Comparison of ENCODE assay signal across 9 mouse cellular contexts in genomic region chr5:122402772-122403171, GRCm38 (mm10). TPM values are rescaled to one million over a fixed set of nuclear protein-coding genes. Genes with fewer than 3 reads are reported as not detected.
A peak's percentile ranks its signal among the peaks of the same experiment; 100 is the strongest.
DNase-seq lines count a peak whose midpoint lies in the region; ATAC-seq and TF ChIP-seq lines count a peak whose summit lies in the region.
"Had no signal": no experiment of that assay in that cellular context is flagged by ENCODE, and none has a peak within 500 bp of the region (broad histone marks: within the 10 kb centered on the region; RNA-seq: fewer than 3 reads in every experiment).

No protein-coding gene starts in this region.

- peaks cover 61% of the 10 kb centered on the region for H3K36me3 ChIP-seq in kidney, embryonic 16.5 days (ENCODE audit: insufficient read depth, low read length)
- H3K36me3 ChIP-seq in thymus, adult 2 months (ENCODE audit: control insufficient read depth, insufficient read depth, low read length): peaks cover 70% of the 10 kb centered on the region

- no peak for TF ChIP-seq CTCF in thymus, adult 2 months (IDR thresholded peaks at IDR 0.05; ENCODE audit: borderline replicate concordance, control insufficient read depth, extremely low read depth, insufficient read depth, low read length, poor library complexity)

- 0 out of 2 replicates have a peak, but pooled peaks cover 3% of the 10 kb centered on the region for H3K9me3 ChIP-seq in kidney, embryonic 16.5 days (ENCODE audit: low read length)
- H3K9me3 ChIP-seq: limb, embryonic 13.5 days had no signal

- H3K4me1 ChIP-seq in kidney, embryonic 16.5 days (ENCODE audit: insufficient read depth, low read length): no peaks in the 10 kb centered on the region
- peaks cover 16% of the 10 kb centered on the region for H3K4me1 ChIP-seq in thymus, adult 2 months (replicated peaks; ENCODE audit: control insufficient read depth, insufficient read depth, low read length)
- H3K4me1 ChIP-seq: limb, embryonic 13.5 days had no signal

- no peak overlapping the region for H3K27ac ChIP-seq in kidney, embryonic 16.5 days (ENCODE audit: low read length)
- no peak overlapping the region for H3K27ac ChIP-seq in thymus, adult 2 months (ENCODE audit: control insufficient read depth, insufficient read depth, low read length)
- H3K27ac ChIP-seq: limb, embryonic 13.5 days had no signal

- H3K9ac ChIP-seq in kidney, embryonic 16.5 days (replicated peaks; ENCODE audit: low read length): no peak overlapping the region
- H3K9ac ChIP-seq: limb, embryonic 13.5 days had no signal

- H3K27me3 ChIP-seq in kidney, embryonic 16.5 days (ENCODE audit: insufficient read depth, low read length): no peaks in the 10 kb centered on the region
- no peaks in the 10 kb centered on the region for H3K27me3 ChIP-seq in thymus, adult 2 months (ENCODE audit: control insufficient read depth, insufficient read depth, low read length)
- H3K27me3 ChIP-seq: limb, embryonic 13.5 days had no signal

- peak; percentile 21; the same call in 1 of the 2 replicates for ATAC-seq in kidney, embryonic 16.5 days (ENCODE audit: low FRiP score, low TSS enrichment)
- ATAC-seq in CD4-positive, CD25-positive, alpha-beta regulatory T cell, adult 4 months: no peak

- no peak overlapping the region for H3K4me2 ChIP-seq in kidney, embryonic 16.5 days (replicated peaks; ENCODE audit: low read depth, low read length)
- H3K4me2 ChIP-seq: limb, embryonic 13.5 days had no signal

- DNase-seq in cerebellum, postnatal 10 days: peak; percentile 83 to 85
- DNase-seq in cerebellum, adult 8-10 months: no peak
- no peak for DNase-seq in kidney, postnatal 4 days
- peak; percentile 87 to 92 for DNase-seq in heart, postnatal 10 days
- DNase-seq in lung, postnatal 14 days: peak; percentile 34
- DNase-seq in thymus, adult 2 months: no peak

- WGBS in kidney, embryonic 16.5 days: 86% methylated on average over 5 of the region's 5 CpGs
- WGBS in thymus, adult 2 months: 97% methylated on average over 5 of the region's 5 CpGs

- no peak for TF ChIP-seq POLR2A in thymus, adult 2 months (IDR thresholded peaks at IDR 0.05; ENCODE audit: control insufficient read depth, extremely low read depth, insufficient read depth, low read length, poor library complexity)

- intact Hi-C loops in heart, postnatal 10 days (cut with DNase I): loop anchor here (5.0 to 10.0 kb wide), 2 partner anchors 225 to 322 kb away; no protein-coding TSS in a partner anchor

- H3K4me3 ChIP-seq in kidney, embryonic 16.5 days (ENCODE audit: low read length): no peak overlapping the region
- no peak overlapping the region for H3K4me3 ChIP-seq in thymus, adult 2 months (ENCODE audit: control insufficient read depth, insufficient read depth, low read length)
- H3K4me3 ChIP-seq: limb, embryonic 13.5 days had no signal

RNA-seq across cellular contexts. Expression of gene Arpc3, which starts 11.1 kb away (rescaled TPM):
- polyA plus RNA-seq in kidney, embryonic 16.5 days (2015; fragmentation: Nextera tagmentation; extraction: Ambion mirVana): 140 and 154 TPM in 2 replicates
- total RNA-seq in heart, postnatal 10 days (2021): 100 to 1,000 TPM; 140 to 150 TPM
- 220 and 224 TPM in 2 replicates for polyA plus RNA-seq in thymus, adult 2 months (2012; rRNA removed)
- polyA plus RNA-seq in CD4-positive, CD25-positive, alpha-beta regulatory T cell, adult 4 months (2017; shearing (Covaris generic)): 100 to 1,000 TPM; 394 to 533 TPM

RNA-seq across cellular contexts. Expression of gene Anapc7, which starts 18.7 kb away (rescaled TPM):
- 56.5 and 56.8 TPM in 2 replicates for polyA plus RNA-seq in kidney, embryonic 16.5 days (2015; fragmentation: Nextera tagmentation; extraction: Ambion mirVana)
- total RNA-seq in heart, postnatal 10 days (2021): 10 to 100 TPM; 44.4 to 44.5 TPM
- 39.9 and 48.2 TPM in 2 replicates for polyA plus RNA-seq in thymus, adult 2 months (2012; rRNA removed)
- polyA plus RNA-seq in CD4-positive, CD25-positive, alpha-beta regulatory T cell, adult 4 months (2017; shearing (Covaris generic)): 10 to 100 TPM; 17.7 to 22.8 TPM

RNA-seq across cellular contexts. Expression of gene Fam216a, which starts 30.6 kb away (rescaled TPM):
- 60.1 and 66.0 TPM in 2 replicates for polyA plus RNA-seq in kidney, embryonic 16.5 days (2015; fragmentation: Nextera tagmentation; extraction: Ambion mirVana)
- total RNA-seq in heart, postnatal 10 days (2021): 10 to 100 TPM; 17.1 to 22.7 TPM
- polyA plus RNA-seq in thymus, adult 2 months (2012; rRNA removed): 52.6 and 54.4 TPM in 2 replicates
- 1 to 10 TPM; 6.9 to 7.4 TPM for polyA plus RNA-seq in CD4-positive, CD25-positive, alpha-beta regulatory T cell, adult 4 months (2017; shearing (Covaris generic))

RNA-seq across cellular contexts. Expression of gene Gpn3, which starts 31.1 kb away (rescaled TPM):
- 72.8 and 78.0 TPM in 2 replicates for polyA plus RNA-seq in kidney, embryonic 16.5 days (2015; fragmentation: Nextera tagmentation; extraction: Ambion mirVana)
- 10 to 100 TPM; 24.3 to 25.5 TPM for total RNA-seq in heart, postnatal 10 days (2021)
- polyA plus RNA-seq in thymus, adult 2 months (2012; rRNA removed): 103 TPM in 2 replicates
- polyA plus RNA-seq in CD4-positive, CD25-positive, alpha-beta regulatory T cell, adult 4 months (2017; shearing (Covaris generic)): 10 to 100 TPM; 56.9 to 67.7 TPM

RNA-seq across cellular contexts. Expression of gene Vps29, which starts 48.6 kb away (rescaled TPM):
- 220 and 234 TPM in 2 replicates for polyA plus RNA-seq in kidney, embryonic 16.5 days (2015; fragmentation: Nextera tagmentation; extraction: Ambion mirVana)
- 100 to 1,000 TPM; 109 to 122 TPM for total RNA-seq in heart, postnatal 10 days (2021)
- polyA plus RNA-seq in thymus, adult 2 months (2012; rRNA removed): 38.7 and 54.5 TPM in 2 replicates
- 100 to 1,000 TPM; 193 to 203 TPM for polyA plus RNA-seq in CD4-positive, CD25-positive, alpha-beta regulatory T cell, adult 4 months (2017; shearing (Covaris generic))

Comparison
In these comparisons a context has a peak if more than half of its experiments do, and no peak if none do; other contexts are left out.
1. DNase-seq: peak in cerebellum, postnatal 10 days (2 of 2), heart, postnatal 10 days (2 of 2) and lung, postnatal 14 days (single experiment); none in cerebellum, adult 8-10 months (single experiment), kidney, postnatal 4 days (0 of 2) and thymus, adult 2 months (single experiment).